Comparison of ENCODE assay signal across 8 mouse cellular contexts in genomic region chr7:30347828-30348227, GRCm38 (mm10). TPM values are rescaled to one million over a fixed set of nuclear protein-coding genes. Genes with fewer than 3 reads are reported as not detected.
DNase-seq lines count a peak whose midpoint lies in the region; ATAC-seq and TF ChIP-seq lines count a peak whose summit lies in the region.

No protein-coding gene starts in this region.

- no peak overlapping the region for H3K27ac ChIP-seq in kidney, adult 2 months (ENCODE audit: insufficient read depth, low read depth, low read length)
- H3K27ac ChIP-seq in limb, embryonic 12.5 days, result no peak overlapping the region

- no peaks in the 10 kb centered on the region for H3K9me3 ChIP-seq in limb, embryonic 12.5 days

- no peak overlapping the region for H3K9ac ChIP-seq in limb, embryonic 12.5 days (replicated peaks)

- no peaks in the 10 kb centered on the region for H3K36me3 ChIP-seq in kidney, adult 2 months (ENCODE audit: control insufficient read depth, insufficient read depth, low read length)
- H3K36me3 ChIP-seq in limb, embryonic 12.5 days, result no peaks in the 10 kb centered on the region

- no peaks in the 10 kb centered on the region for H3K27me3 ChIP-seq in kidney, adult 2 months (replicated peaks; ENCODE audit: control insufficient read depth, insufficient read depth, low read length)
- peaks cover 43% of the 10 kb centered on the region for H3K27me3 ChIP-seq in limb, embryonic 12.5 days

- WGBS in kidney, adult 2 months, result 2% methylated on average over 30 of the region's 30 CpGs
- 2% methylated on average over 30 of the region's 30 CpGs for WGBS in limb, embryonic 12.5 days

- no peaks in the 10 kb centered on the region for H3K4me1 ChIP-seq in kidney, adult 2 months (ENCODE audit: control insufficient read depth, insufficient read depth, low read length)
- H3K4me1 ChIP-seq in limb, embryonic 12.5 days (replicated peaks), result peaks cover 6% of the 10 kb centered on the region; the same call in 1 of the 2 replicates

- no peak for TF ChIP-seq POLR2A in kidney, adult 2 months (IDR thresholded peaks at IDR 0.05; ENCODE audit: low read depth, low read length)

- DNase-seq in urinary bladder, postnatal 14 days (ENCODE audit: low spot score), result peak; percentile 61
- DNase-seq in urinary bladder, postnatal 10 days (ENCODE audit: low spot score), result no peak
- peak; percentile 87 for DNase-seq in cerebellum, adult 9-10 months
- peak; percentile 73 to 87 for DNase-seq in frontal cortex, adult 2 months (ENCODE audit: extremely low spot score in 1 of 2, low spot score in 1 of 2)
- DNase-seq in kidney, adult 2 months, result peak; percentile 67
- DNase-seq in naive thymus-derived CD4-positive, alpha-beta T cell, adult 2 months (ENCODE audit: low read depth), result peak; percentile 81
- peak; percentile 69 for DNase-seq in telencephalon, adult 2 months (ENCODE audit: low read depth, low spot score)

- no peak overlapping the region for H3K4me3 ChIP-seq in kidney, adult 2 months (ENCODE audit: insufficient read depth, low read depth, low read length)
- H3K4me3 ChIP-seq in limb, embryonic 12.5 days (replicated peaks), result no peak overlapping the region

- peak; percentile 73 for TF ChIP-seq CTCF in kidney, adult 2 months (conservative IDR thresholded peaks at IDR 0.05; ENCODE audit: insufficient read depth, insufficient read length, low read depth, low read length)

- ATAC-seq in limb, embryonic 12.5 days (ENCODE audit: insufficient number of reproducible peaks, insufficient read depth, low FRiP score, low TSS enrichment, low read depth), result no peak

- peak overlapping the region; percentile 7; the same call in 1 of the 2 replicates for H3K4me2 ChIP-seq in limb, embryonic 12.5 days

RNA-seq across cellular contexts. Expression of gene Lrfn3, which starts 14.7 kb away (rescaled TPM):
- polyA plus RNA-seq in frontal cortex, adult 2 months (2012; rRNA removed), result 19.8 and 22.2 TPM in 2 replicates
- polyA plus RNA-seq in kidney, adult 2 months (2012; rRNA removed), result 9.6 and 11.6 TPM in 2 replicates
- polyA plus RNA-seq in limb, embryonic 12.5 days (2016; fragmentation: Nextera tagmentation; extraction: Ambion mirVana), result 6.2 and 6.6 TPM in 2 replicates

RNA-seq across cellular contexts. Expression of gene Sdhaf1, which starts 24.1 kb away (rescaled TPM):
- polyA plus RNA-seq in frontal cortex, adult 2 months (2012; rRNA removed), result 16.9 and 19.2 TPM in 2 replicates
- polyA plus RNA-seq in kidney, adult 2 months (2012; rRNA removed), result 26.4 and 27.3 TPM in 2 replicates
- 20.7 and 23.6 TPM in 2 replicates for polyA plus RNA-seq in limb, embryonic 12.5 days (2016; fragmentation: Nextera tagmentation; extraction: Ambion mirVana)

RNA-seq across cellular contexts. Expression of gene E130208F15Rik, which starts 26.3 kb away (rescaled TPM):
- 0.34 and 0.66 TPM in 2 replicates for polyA plus RNA-seq in frontal cortex, adult 2 months (2012; rRNA removed)
- polyA plus RNA-seq in kidney, adult 2 months (2012; rRNA removed), result 0.42 and 1.1 TPM in 2 replicates
- 0.97 and 5.0 TPM in 2 replicates for polyA plus RNA-seq in limb, embryonic 12.5 days (2016; fragmentation: Nextera tagmentation; extraction: Ambion mirVana)

RNA-seq across cellular contexts. Expression of gene Syne4, which starts 33.2 kb away (rescaled TPM):
- polyA plus RNA-seq in frontal cortex, adult 2 months (2012; rRNA removed), result 27.6 and 29.9 TPM in 2 replicates
- polyA plus RNA-seq in kidney, adult 2 months (2012; rRNA removed), result 162 and 170 TPM in 2 replicates
- polyA plus RNA-seq in limb, embryonic 12.5 days (2016; fragmentation: Nextera tagmentation; extraction: Ambion mirVana), result 84.6 and 98.6 TPM in 2 replicates

RNA-seq across cellular contexts. Expression of gene Alkbh6, which starts 39.3 kb away (rescaled TPM):
- 132 TPM in 2 replicates for polyA plus RNA-seq in frontal cortex, adult 2 months (2012; rRNA removed)
- 99.0 and 122 TPM in 2 replicates for polyA plus RNA-seq in kidney, adult 2 months (2012; rRNA removed)
- polyA plus RNA-seq in limb, embryonic 12.5 days (2016; fragmentation: Nextera tagmentation; extraction: Ambion mirVana), result 101 TPM in 2 replicates
